Mouse (Mus musculus) spleen, adult 2 months (tissue): Measurements from ENCODE around the gene Tyrobp. TPM values are rescaled to one million over a fixed set of nuclear protein-coding genes. Genes with fewer than 3 reads are reported as not detected.
A peak's percentile ranks its signal among the peaks of the same experiment; 100 is the strongest.

Source experiments
- DNase-seq, 2 experiments: peaks; one replicate each; pipeline versions ENCODE4 v3.0.0 to v3.0.0-alpha.2; 2012 to 2021; ENCODE audit warnings: low spot score in 2 of 2, low read depth in 1 of 2
- H3K27ac ChIP-seq: fragments of 200-500 bp; 2 replicates; pipeline ENCODE4 v1.5.1; 2012; ENCODE audit warnings: low read length, inconsistent platforms; ENCODE audit not compliant: insufficient read depth
- H3K27me3 ChIP-seq: fragments of 200-500 bp; 2 replicates; pipeline ENCODE4 v1.6.1; 2012; ENCODE audit warnings: mild to moderate bottlenecking, moderate library complexity, low read length, inconsistent platforms; ENCODE audit not compliant: control insufficient read depth, insufficient read depth
- H3K36me3 ChIP-seq: fragments of 200-500 bp; 2 replicates; pipeline ENCODE4 v1.6.1; 2012; ENCODE audit warnings: mild to moderate bottlenecking, low read length, inconsistent platforms; ENCODE audit not compliant: control insufficient read depth, insufficient read depth
- H3K4me1 ChIP-seq: fragments of 200-500 bp; 2 replicates; pipeline ENCODE4 v1.6.1; 2011; ENCODE audit warnings: inconsistent platforms; ENCODE audit not compliant: control insufficient read depth, insufficient read depth, insufficient read length
- H3K4me3 ChIP-seq: fragments of 200-500 bp; 2 replicates; pipeline ENCODE4 v1.5.1; 2011; ENCODE audit warnings: mild to moderate bottlenecking, inconsistent platforms; ENCODE audit not compliant: insufficient read depth, insufficient read length; ENCODE audit errors: extremely low read depth
- CTCF ChIP-seq: fragments of 200-500 bp; IDR thresholded peaks from 2 replicates; pipeline ENCODE4 v1.5.1; 2011; ENCODE audit warnings: mild to moderate bottlenecking, inconsistent platforms; ENCODE audit not compliant: insufficient read depth, insufficient read length, insufficient replicate concordance; ENCODE audit errors: extremely low read depth
- POLR2A ChIP-seq: fragments of 200-500 bp; IDR thresholded peaks from 2 replicates; pipeline ENCODE4 v1.6.1; 2011; ENCODE audit warnings: low read depth, low read length, inconsistent platforms
- WGBS: fragments of 180-500 bp; shearing (Covaris S2); methylation state at CpG from one replicate; pipeline ENCODE4 v1.1.7; 2018; 5-methylcytosine and 5-hydroxymethylcytosine counted together
- polyA plus RNA-seq: library from polyadenylated mRNA; depleted of rRNA; stranded (reverse); fragments of >200 nt; gene quantifications from 2 replicates; pipeline ENCODE4 v1.2.3, GENCODE M21; 2012

Tyrobp gene
- polyA plus RNA-seq, 1 experiment: 569 TPM

DNA sequence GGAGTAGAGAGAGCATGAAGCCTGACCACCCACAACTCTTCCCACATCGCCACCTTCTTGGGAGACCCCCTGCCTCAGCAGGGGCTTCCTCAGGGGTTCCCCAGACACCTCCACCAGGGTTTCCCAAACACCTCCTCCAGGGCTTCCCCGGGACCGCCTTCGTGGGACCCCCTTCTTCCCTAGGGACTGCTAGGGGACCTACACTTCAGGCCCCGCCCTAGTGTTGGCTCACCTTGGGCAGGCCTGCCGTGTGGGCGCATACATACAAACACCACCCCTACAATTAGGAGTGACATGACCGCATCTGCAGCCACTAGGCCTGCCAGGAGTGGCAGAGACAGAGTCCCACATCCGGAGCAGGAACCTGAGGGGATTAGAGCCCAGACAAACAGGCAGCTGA is 4.3 kb downstream of the Tyrobp start:
- TF ChIP-seq POLR2A (no peak), CTCF (no peak)
- 10% methylated on average over 9 of the region's 9 CpGs for WGBS
- Histone ChIP-seq H3K4me1 (peaks cover 42% of the 10 kb centered on the region; the same call in 1 of the 2 replicates), H3K27me3 (no peaks in the 10 kb centered on the region), H3K27ac (peak overlapping the region; percentile 85), H3K36me3 (no peaks in the 10 kb centered on the region), H3K4me3 (no peak overlapping the region)
- DNase-seq: peak in 1 of 2 experiments; percentile 41

DNA sequence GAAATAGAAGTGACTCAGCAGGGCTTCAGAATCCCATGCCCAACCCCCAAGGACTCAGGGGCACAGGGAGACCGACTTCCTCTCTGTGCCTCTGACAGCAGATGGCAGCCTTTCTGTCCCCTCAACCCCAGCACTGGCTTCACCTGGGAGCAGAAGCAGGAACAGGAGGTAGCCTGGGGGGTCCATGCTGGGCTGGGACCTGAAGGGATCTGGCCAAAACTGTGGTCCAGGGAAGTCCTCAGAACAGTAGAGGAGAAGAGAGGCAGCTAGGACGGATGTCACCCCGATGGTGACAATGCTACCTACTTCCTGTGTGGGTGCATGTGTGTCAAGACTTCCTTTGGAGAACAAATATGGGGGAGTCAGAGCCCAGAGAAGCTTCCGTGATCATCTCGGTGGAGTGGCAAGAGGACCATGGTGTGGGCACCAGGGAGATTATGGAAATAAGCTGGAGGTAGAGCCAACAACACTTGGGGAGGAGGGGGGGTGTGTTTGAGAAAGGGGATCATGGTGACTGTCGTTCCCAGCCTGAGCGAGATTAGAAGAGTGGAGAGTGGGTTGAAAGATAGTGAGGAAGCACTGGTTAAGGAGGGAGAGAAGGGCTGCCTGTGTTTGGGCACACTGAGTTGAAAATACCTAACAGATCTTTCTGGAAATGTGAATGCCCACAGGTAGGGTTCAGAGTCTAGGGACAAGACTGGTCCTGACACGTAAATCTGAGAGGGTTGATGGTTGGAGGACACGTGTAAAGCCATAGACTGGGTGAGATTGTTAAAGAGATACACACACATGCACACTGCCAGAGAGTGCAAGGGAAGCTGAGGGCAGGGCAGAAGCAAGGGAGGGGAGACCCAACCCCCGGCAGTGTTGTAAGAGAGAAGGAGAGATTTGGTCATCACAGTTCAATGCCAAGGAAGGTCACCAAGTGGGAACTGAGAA is 6.3 kb downstream of the Tyrobp start, which contains the start of gene Hcst:
TSS of gene Hcst (minus strand) at position 294 of the 939 bp plus-strand sequence.
- peak within 1 kb of the TSS; percentile 62 for H3K4me3 ChIP-seq
- peaks cover 15% of the 10 kb centered on the region for H3K36me3 ChIP-seq
- H3K27ac ChIP-seq: peak within 1 kb of the TSS; percentile 97
- DNase-seq: peak; percentile 56 to 62
- H3K27me3 ChIP-seq: no peaks in the 10 kb centered on the region
- H3K4me1 ChIP-seq: peaks cover 43% of the 10 kb centered on the region; the same call in 1 of the 2 replicates
- TF ChIP-seq POLR2A: peak; percentile 63
- no peak for TF ChIP-seq CTCF
- 9% methylated on average over 10 of the region's 10 CpGs for WGBS

DNA sequence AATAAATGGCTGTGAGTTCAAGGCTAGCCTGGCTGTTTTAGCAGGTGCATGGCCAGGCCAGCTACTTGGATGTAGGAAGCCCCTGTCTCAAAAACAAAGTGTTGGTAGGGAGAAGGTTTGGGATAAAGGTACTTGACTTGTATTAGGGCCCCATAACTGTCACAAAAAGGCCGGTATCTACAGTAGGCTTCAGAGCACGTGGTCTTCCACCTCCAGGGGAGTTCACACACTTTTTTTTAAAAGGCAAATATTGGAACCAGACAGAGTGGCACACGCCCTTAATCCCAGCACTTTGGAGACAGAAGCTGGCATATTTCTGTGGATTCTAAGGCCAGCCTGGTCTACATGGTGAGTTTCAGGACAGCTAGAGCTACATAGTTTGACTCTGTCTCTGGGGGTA is 7.1 kb downstream of the Tyrobp start:
- WGBS: 63% methylated on average over 3 of the region's 3 CpGs
- peaks cover 23% of the 10 kb centered on the region for H3K36me3 ChIP-seq

DNA sequence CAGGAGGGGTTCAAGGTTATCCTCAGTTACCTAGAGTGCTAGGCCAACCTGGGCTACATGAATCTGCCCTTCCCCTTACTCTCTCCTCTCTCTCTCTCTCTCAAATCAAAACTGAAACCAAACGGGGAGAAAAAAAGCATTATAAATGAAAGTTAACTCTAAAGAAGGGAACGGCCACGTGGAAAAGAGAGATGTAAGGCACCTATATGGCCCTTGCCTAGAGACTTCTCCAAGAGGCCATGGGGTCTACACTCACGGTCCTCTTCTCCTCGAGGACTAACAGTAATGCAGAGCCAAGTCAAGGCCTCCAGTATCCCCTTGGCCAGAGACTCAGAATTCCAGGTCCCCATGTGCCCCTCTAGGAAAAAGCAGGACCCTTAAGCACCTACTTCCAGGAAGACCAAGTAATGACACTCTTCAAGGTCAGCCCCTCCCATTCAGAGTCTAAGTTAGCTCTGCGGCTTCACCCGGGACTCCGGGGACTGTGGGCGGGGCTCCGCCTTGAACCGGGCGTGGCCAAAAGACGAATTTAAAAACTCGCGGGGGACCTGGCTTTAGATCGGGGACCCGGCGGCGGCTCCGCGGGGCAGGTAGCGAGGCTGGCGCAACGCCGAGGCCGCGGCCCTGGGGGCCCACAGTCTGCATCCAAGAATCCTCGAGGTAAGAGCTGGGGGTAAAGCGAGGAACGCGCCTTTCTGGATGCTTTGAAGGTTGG is 7.8 kb downstream of the Tyrobp start, which contains the start of gene Nfkbid:
TSS of gene Nfkbid (plus strand) at position 558 of the 715 bp plus-strand sequence.
- Histone ChIP-seq H3K4me1 (peaks cover 37% of the 10 kb centered on the region; the same call in 1 of the 2 replicates), H3K27me3 (no peaks in the 10 kb centered on the region), H3K4me3 (peak within 1 kb of the TSS; percentile 69), H3K27ac (peak within 1 kb of the TSS; percentile 98), H3K36me3 (peaks cover 28% of the 10 kb centered on the region)
- peak; percentile 86 to 92 for DNase-seq
- TF ChIP-seq POLR2A: peak; percentile 84; the same call in 1 of the 2 replicates
- no peak for TF ChIP-seq CTCF
- 2% methylated on average over 31 of the region's 31 CpGs for WGBS

More for the DNA sequence above, 7.1 kb downstream of the Tyrobp start:
- Histone ChIP-seq H3K4me3 (peak overlapping the region; percentile 62), H3K27ac (peak overlapping the region; percentile 97), H3K27me3 (no peaks in the 10 kb centered on the region), H3K4me1 (peaks cover 41% of the 10 kb centered on the region; the same call in 1 of the 2 replicates)
- DNase-seq: no peak
- TF ChIP-seq POLR2A (no peak), CTCF (no peak)

DNA sequence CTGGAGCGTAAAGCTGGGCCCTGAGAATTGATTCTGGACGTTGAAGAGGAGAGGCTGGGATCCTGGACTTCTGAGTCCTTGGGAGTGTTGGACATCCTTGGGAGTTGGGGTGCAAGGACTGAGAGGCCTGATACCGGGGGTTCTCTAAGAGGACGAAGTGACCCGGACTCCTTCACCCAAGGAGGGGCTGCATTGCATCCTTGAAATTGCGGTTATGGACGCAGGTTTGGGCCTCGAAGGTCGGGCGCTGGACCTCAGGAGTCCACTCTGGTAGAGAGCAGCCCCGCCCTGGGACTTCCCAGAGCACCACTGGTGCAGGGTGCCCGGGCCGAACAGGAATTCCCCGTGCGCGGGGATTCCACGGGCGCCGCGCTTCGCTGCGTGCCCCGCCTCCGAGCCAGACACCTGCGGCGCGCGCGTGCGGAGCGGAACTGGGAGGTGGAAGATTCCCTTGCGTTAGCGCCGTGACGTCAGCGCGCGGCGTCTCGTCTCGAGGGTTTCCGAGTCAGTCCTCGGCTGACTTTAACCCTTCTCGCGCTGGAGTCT is 8.4 kb downstream of the Tyrobp start:
- peak; percentile 95 to 97 for DNase-seq
- Histone ChIP-seq H3K27me3 (no peaks in the 10 kb centered on the region), H3K27ac (peak overlapping the region; percentile 98), H3K4me1 (peaks cover 33% of the 10 kb centered on the region; the same call in 1 of the 2 replicates), H3K4me3 (peak overlapping the region; percentile 69), H3K36me3 (peaks cover 33% of the 10 kb centered on the region)
- no peak for TF ChIP-seq CTCF
- TF ChIP-seq POLR2A: no peak
- WGBS: under 1% methylated on average over 45 of the region's 45 CpGs

DNA sequence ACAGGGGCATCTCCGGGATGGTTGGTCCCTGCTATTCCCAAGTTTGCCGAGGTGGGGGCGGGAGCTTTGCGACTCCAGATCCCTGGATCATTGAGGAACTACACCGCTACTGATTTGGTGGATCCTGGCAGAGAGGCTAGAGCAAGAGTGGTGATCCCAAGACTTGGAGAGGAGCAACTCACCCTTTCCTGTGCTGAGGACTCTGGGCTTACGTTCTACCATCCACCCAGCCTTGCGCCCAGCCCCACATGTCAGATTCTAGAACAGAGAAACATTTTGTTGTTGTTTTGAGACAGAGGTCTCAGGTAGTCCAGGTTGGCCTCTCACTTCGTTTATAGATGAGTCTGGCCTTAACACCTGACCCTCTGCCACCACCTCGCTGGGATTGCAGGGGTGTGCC is 9.0 kb downstream of the Tyrobp start:
- Histone ChIP-seq H3K4me3 (peak overlapping the region; percentile 69), H3K4me1 (peaks cover 29% of the 10 kb centered on the region; the same call in 1 of the 2 replicates), H3K36me3 (peaks cover 39% of the 10 kb centered on the region), H3K27ac (peak overlapping the region; percentile 98), H3K27me3 (no peaks in the 10 kb centered on the region)
- 1% methylated on average over 9 of the region's 9 CpGs for WGBS
- TF ChIP-seq POLR2A (no peak), CTCF (no peak)
- DNase-seq: no peak
